Mouse (Mus musculus) hindlimb bud, embryonic 11.5 days (tissue): Measurements from ENCODE around the gene 4931406P16Rik.
A peak's percentile ranks its signal among the peaks of the same experiment; 100 is the strongest.
"Not testable (repeated sequence)": the region's sequence is repeated elsewhere in the genome, so short reads cannot be mapped to it uniquely, and the experiment has no call there.

Experiments
- DNase-seq: peaks from one replicate; pipeline ENCODE4 v3.0.0-alpha.2; 2012; ENCODE audit warnings: low read depth, low spot score; ENCODE audit errors: extremely low spot score

The 4931406P16Rik gene

GRCm38 (mm10) chr7:34313443-34313875 is at the start of gene 4931406P16Rik:
4931406P16Rik (minus strand) TSS chr7:34313551.
- peak; percentile 30 for DNase-seq

GRCm38 (mm10) chr7:34355629-34356028 is 42.3 kb upstream of the 4931406P16Rik start:
- no peak for DNase-seq

GRCm38 (mm10) chr7:34351997-34352396 is 38.6 kb upstream of the 4931406P16Rik start:
- DNase-seq: no peak

GRCm38 (mm10) chr7:34350166-34350565 is 36.8 kb upstream of the 4931406P16Rik start:
- DNase-seq: no peak

- DNase-seq: no peak
Observed at GRCm38 (mm10) chr7:34348011-34348410, 34.7 kb upstream of the 4931406P16Rik start.

- no peak for DNase-seq
Observed at GRCm38 (mm10) chr7:34347041-34347440, 33.7 kb upstream of the 4931406P16Rik start.

GRCm38 (mm10) chr7:34346505-34346904 is 33.2 kb upstream of the 4931406P16Rik start:
- DNase-seq: no peak

GRCm38 (mm10) chr7:34342040-34342793 is 28.9 kb upstream of the 4931406P16Rik start:
- no peak for DNase-seq

GRCm38 (mm10) chr7:34340841-34341240 is 27.5 kb upstream of the 4931406P16Rik start:
- DNase-seq: no peak

- DNase-seq: no peak
Observed at GRCm38 (mm10) chr7:34339164-34339489, 25.8 kb upstream of the 4931406P16Rik start.

GRCm38 (mm10) chr7:34338445-34339163 is 25.3 kb upstream of the 4931406P16Rik start:
- no peak for DNase-seq

GRCm38 (mm10) chr7:34337268-34337667 is 23.9 kb upstream of the 4931406P16Rik start:
- no peak for DNase-seq

GRCm38 (mm10) chr7:34336545-34336944 is 23.2 kb upstream of the 4931406P16Rik start:
- DNase-seq: not testable (repeated sequence)

- DNase-seq: no peak
Observed at GRCm38 (mm10) chr7:34327493-34327892, 14.1 kb upstream of the 4931406P16Rik start.

GRCm38 (mm10) chr7:34324857-34325256 is 11.5 kb upstream of the 4931406P16Rik start:
- DNase-seq: no peak

GRCm38 (mm10) chr7:34324005-34324404 is 10.7 kb upstream of the 4931406P16Rik start:
- DNase-seq: no peak

- DNase-seq: no peak
Observed at GRCm38 (mm10) chr7:34323351-34323750, 10.0 kb upstream of the 4931406P16Rik start.

GRCm38 (mm10) chr7:34321958-34322357 is 8.6 kb upstream of the 4931406P16Rik start:
- DNase-seq: no peak

GRCm38 (mm10) chr7:34321119-34321518 is 7.8 kb upstream of the 4931406P16Rik start:
- no peak for DNase-seq

- no peak for DNase-seq
Observed at GRCm38 (mm10) chr7:34319957-34320356, 6.6 kb upstream of the 4931406P16Rik start.

- DNase-seq: no peak
Observed at GRCm38 (mm10) chr7:34319123-34319522, 5.8 kb upstream of the 4931406P16Rik start.

- no peak for DNase-seq
Observed at GRCm38 (mm10) chr7:34317901-34318476, 4.6 kb upstream of the 4931406P16Rik start.
